Mouse (Mus musculus): ENCODE results near the gene Ift172. TPM values are rescaled to one million over a fixed set of nuclear protein-coding genes. Genes with fewer than 3 reads are reported as not detected.
A peak's percentile ranks its signal among the peaks of the same experiment; 100 is the strongest.

The Ift172 gene
- total RNA-seq (2021): 10 to 100 TPM; 69.1 to 93.8 TPM

DNA sequence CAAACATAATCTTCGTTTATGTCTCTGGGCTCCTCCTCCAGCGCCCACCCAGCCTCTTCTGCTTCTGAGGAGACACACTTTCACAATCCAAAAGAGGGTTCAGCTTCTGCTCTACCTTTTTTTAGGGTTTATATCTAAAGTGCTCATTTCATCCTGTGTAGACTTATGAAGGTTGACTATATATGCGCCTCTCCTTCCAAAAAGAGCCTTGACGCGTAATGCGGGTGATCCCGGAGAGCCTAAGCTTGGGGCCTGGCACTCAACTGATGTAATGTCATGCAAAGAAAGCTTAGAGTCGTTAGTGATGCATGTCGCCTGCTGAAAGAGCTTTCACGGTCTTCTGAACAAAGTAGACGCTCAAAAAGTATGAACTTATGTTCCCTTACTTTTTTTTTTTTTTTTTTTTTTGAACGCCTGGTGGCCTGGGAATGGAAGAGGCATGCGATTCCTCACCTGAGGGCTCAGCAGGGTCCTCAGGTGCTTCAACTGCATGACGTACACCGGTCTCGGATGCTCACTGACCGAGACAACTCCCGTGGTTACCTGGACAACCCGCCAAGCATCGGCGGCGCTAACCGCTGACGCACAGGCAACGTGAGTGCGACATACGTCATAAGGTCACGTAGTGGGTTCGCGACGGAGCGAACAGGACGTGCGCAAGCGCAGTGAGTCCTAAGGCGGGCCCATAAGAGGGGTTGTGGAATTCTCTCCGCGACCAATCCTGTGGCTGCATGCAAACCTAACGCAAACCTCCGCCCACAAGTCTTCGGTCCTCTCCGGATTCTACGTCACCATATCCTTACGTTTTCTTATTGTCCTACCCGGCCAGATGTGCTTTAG, at the start of gene Ift172:
Ift172 (minus strand) TSS at position 596 of the 840 bp plus-strand sequence.
- peak; percentile 95 for DNase-seq

GRCm38 (mm10) chr5:31328255-31328654, 37.3 kb upstream of the Ift172 start:
- peak; percentile 19 to 36 for DNase-seq

- no peak for DNase-seq
Measured at GRCm38 (mm10) chr5:31326850-31327249, 35.9 kb upstream of the Ift172 start.

- DNase-seq: no peak
Measured at GRCm38 (mm10) chr5:31324085-31324484, 33.2 kb upstream of the Ift172 start.

- DNase-seq: no peak
Measured at GRCm38 (mm10) chr5:31322776-31323175, 31.9 kb upstream of the Ift172 start.

- no peak for DNase-seq
Measured at GRCm38 (mm10) chr5:31312806-31313205, 21.9 kb upstream of the Ift172 start.

GRCm38 (mm10) chr5:31303093-31303492, 12.2 kb upstream of the Ift172 start:
- no peak for DNase-seq

DNA sequence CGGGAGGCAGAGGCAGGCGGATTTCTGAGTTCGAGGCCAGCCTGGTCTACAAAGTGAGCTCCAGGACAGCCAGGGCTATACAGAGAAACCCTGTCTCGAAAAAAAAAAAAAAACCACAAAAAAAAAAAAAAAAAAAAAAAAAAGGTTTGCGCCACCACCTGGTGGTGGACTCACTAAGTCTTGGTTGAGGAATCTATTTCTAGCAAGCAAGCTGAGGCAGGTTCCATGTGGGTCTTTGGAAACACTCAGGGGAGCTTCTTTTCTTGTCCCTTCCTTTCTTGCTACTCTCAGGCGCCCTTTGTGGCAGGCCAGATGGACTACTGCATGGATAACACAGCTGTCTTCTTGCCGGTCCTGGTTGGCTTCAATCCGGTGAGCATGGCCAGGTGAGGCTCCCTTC, 10.9 kb upstream of the Ift172 start:
- no peak for DNase-seq

- DNase-seq: no peak
Measured at GRCm38 (mm10) chr5:31298486-31298885, 7.6 kb upstream of the Ift172 start.

- no peak for DNase-seq
Measured at GRCm38 (mm10) chr5:31297981-31298380, 7.1 kb upstream of the Ift172 start.

DNA sequence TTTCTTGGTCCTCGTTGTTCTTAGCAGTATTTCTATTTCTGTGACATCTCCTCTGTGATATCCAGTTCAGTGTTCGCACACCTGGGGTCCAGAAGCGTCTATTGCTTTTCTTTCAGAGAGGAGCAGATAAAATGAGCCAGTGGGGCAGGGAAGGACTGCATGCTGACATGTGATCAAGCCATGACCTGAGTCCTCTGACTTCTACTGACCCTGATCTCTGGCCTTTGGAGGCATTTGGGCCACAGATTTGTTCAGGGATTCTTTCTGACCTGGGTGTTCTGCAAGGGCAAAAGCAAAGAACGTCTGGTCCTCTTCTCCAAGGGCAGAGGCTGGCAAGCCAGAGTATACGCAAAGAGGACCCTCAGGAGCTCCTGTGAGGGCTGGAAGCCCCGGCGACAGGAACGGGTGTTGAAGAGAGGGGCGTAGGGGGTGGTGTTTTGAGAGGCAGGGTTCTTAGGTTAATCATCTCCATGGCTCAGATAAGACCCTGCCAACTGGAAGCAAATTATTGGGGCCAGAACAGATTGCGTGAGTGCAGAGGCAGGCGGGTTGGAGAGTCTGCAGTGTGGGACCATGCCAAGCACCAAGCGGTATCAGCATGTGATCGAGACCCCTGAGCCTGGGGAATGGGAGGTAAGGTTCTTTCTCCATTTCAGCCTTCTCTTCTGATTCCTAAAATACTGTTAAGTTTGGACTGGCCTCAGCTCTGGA, 6.3 kb upstream of the Ift172 start, which contains the start of gene Gckr:
Gckr (plus strand) TSS at position 397 of the 711 bp plus-strand sequence.
- no peak for DNase-seq

DNA sequence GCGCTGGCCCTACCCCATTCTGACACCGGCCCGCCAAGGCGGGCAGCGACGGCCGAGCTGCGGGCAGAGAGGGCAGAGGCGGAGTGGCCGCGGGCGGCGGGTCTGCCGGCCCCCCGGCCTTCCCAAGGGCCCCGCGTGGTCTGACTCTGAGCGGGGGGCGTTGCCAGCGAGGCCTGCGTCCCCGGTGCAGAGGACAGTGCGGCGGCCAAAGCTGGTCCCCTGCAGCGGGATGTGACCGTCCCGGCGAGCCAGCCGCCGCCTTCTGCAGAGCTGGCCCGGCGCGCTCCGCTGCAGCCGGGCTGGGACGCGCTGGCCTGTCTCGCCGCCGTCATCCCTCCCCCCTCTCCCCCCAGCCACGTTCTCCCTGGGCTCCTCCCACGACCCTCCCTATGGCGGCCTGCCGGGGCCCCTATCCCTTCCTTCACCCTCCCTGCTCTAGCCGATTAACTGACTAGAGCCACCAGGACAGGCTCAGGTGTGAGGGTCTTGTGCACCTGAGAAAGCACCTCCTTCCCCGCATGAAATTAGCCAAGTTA, 4.8 kb upstream of the Ift172 start, which contains the start of gene Fndc4:
Fndc4 (minus strand) TSS at position 475 of the 536 bp plus-strand sequence.
- peak; percentile 63 to 66 for DNase-seq

DNA sequence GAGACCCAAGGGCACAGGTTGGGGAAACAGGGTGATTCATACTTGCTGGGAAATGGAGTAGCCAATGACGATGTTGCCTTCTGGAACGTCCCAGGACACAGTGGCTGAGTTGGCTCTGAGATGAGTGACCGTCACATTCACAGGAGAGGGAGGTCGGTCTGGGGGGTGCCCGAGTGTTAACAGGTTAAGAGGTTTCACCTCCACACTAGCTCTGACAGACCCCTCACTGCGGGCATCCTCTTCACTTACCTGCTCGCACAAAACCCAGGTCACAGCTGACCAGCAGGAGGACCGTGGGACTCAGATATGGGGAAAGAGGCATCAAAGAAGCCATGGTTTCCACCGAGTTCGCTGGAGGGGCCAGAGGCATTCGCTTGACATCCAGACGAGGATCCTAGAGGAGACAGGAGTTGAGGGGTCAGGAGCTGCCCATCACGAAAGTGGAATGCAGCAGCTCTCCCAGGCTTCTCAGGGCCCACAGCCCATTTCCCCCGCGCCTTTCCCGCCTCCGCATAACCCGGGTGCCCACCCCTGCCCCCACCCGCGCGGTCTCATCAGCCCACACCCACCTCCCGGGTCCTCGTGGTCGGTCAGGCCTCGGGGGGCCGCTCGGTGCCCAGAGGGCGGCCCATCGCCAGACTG, 4.2 kb upstream of the Ift172 start:
- DNase-seq: no peak

GRCm38 (mm10) chr5:31291361-31291688, 409 bp upstream of the Ift172 start:
- no peak for DNase-seq

DNA sequence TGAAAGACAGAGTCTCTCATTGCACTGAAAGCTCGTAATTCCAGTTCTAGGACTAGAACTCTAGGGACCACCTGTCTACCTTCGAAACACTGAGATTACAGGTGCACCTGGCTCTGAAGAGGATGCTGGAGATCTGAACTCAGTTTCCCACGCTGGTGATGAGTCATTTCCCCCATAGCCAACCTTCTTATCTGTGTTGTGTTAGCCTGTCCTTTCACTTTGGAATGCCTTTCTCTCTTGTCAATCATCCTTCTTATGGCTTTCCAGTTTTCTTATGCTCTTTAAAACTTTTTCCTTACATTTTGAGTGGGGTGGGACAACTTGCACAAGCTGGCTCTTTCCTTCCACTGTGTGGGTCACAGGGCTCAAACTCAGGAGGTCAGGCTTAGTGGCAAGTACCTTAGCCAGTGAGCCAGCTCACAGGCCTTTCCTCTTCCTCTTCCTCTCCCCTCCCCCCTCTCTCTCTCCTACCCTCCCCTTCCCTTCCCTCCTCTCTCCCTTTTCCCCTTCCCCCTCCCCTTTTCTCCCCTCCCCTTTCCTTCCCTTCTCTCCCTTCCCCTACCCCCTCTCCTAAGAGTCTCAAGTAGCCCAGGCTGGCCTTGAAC, 1.2 kb downstream of the Ift172 start:
- DNase-seq: no peak

- no peak for DNase-seq
Measured at GRCm38 (mm10) chr5:31288655-31289054, 2.3 kb downstream of the Ift172 start.

- DNase-seq: no peak
Measured at GRCm38 (mm10) chr5:31288225-31288624, 2.7 kb downstream of the Ift172 start.

- DNase-seq: no peak
Measured at GRCm38 (mm10) chr5:31279245-31279988, 11.5 kb downstream of the Ift172 start.

DNA sequence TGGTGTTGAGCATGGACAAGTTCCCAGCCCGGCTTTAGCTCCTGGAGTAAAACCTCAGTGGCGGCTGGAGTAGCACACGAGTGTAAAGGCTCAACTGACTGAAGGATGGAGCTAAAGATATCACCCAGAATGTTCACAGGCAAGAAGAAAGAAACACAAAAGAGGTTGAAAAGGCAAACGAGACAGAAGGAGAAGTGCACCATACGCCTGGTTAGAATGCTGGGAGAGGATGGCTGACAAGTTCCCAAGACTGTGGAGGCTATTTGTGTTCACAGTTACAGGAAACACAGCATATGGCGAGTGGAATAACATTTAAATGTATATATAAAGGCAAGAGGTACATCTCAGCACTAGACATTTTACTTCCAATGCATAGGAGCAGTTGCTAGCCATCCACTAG, 17.9 kb downstream of the Ift172 start:
- no peak for DNase-seq

DNA sequence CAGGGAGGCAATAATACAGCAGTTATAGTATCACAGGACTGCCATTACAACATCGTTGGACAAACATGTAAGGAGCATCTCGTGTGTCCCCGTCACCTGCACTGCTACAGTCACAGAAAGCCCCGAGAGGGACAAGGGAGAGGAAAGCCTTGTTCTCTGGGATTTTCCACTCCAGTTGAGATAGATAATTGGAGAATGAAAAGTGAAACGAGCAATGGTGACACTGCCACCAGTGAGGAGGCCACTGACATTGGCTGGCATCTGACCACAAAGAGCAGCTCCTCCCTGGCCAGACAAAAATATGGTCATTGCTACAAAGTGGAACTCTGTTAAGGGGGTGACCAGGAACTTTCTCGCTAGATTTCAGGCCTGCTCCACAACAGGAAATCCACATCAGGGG, 23.2 kb downstream of the Ift172 start:
- no peak for DNase-seq

DNA sequence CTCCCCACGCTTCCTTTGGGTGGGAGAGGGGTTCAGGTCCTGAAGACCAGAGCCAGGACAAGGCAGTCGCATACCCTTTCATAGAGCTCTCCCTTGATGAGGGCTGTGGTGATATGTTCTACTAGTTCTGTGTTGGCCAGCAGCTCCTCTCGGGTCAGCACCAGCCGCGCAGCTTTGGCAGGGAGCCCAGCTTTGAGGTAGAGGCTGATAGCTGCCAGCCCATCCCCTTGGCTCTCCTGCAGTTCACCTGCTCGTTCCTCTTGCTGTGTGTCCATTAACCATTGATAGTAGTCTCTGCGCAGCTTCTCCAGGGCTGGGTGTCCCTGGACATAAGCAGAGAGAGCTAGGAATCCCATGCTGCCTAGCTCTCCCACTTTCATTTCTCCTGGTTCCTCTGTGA, 24.8 kb downstream of the Ift172 start:
- no peak for DNase-seq

DNA sequence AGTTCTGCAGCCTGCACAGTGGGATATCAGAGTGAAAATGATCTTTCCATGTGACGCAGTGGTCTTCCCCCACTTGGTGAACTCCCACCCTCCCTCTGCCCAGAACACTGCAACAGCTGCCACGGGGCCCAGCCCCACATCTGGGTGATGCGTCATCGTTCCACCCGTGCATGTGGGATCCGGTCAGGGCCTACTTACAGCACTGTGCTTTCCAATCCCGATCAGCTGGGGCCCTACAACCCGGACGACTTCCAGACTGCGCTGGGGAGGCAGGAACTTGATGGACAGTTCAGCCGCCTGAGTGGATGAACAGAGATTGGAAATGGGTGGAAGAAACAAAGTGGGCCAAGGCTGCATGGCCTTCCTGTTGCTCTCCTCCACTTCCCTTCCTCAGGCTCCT, 33.3 kb downstream of the Ift172 start:
- DNase-seq: no peak
